Mouse (Mus musculus): ENCODE measurements around the gene Rasa2.

- no peak for TF ChIP-seq POLR2A (IDR thresholded peaks at IDR 0.05; ENCODE audit: low read depth, low read length)
- TF ChIP-seq CTCF (IDR thresholded peaks at IDR 0.05; ENCODE audit: extremely low read depth, insufficient read depth, insufficient read length, insufficient replicate concordance) = no peak
Observed at GRCm38 (mm10) chr9:96524972-96525506, 106.4 kb downstream of the Rasa2 start, which contains the start of gene Gm28729.

Data from spleen, adult 2 months (tissue).